Mouse (Mus musculus) liver, adult 2 months (tissue): ENCODE results near the gene E2f1. TPM values are rescaled to one million over a fixed set of nuclear protein-coding genes. Genes with fewer than 3 reads are reported as not detected.

ENCODE experiments used
- DNase-seq: peaks from one replicate; pipeline ENCODE4 v3.0.0-alpha.2; 2011; ENCODE audit warnings: low read depth, low spot score; ENCODE audit errors: extremely low read depth
- H3K27ac ChIP-seq: fragments of 200-500 bp; replicated peaks from 2 replicates; pipeline ENCODE4 v1.5.1; 2012; ENCODE audit warnings: low read depth, mild to moderate bottlenecking, control low read depth, inconsistent platforms, low read length; ENCODE audit not compliant: insufficient read depth
- H3K27me3 ChIP-seq: fragments of 200-500 bp; 2 replicates; pipeline ENCODE4 v1.6.1; 2012; ENCODE audit warnings: mild to moderate bottlenecking, moderate library complexity, low read length, inconsistent platforms; ENCODE audit not compliant: control insufficient read depth, insufficient read depth
- H3K36me3 ChIP-seq: fragments of 200-500 bp; 2 replicates; pipeline ENCODE4 v1.6.1; 2012; ENCODE audit warnings: low read length, inconsistent platforms; ENCODE audit not compliant: control insufficient read depth, insufficient read depth
- H3K4me1 ChIP-seq: fragments of 200-500 bp; 2 replicates; pipeline ENCODE4 v1.6.1; 2011; ENCODE audit warnings: low read length; ENCODE audit not compliant: control insufficient read depth, insufficient read depth
- H3K4me3 ChIP-seq: fragments of 200-500 bp; 2 replicates; pipeline ENCODE4 v1.5.1; 2011; ENCODE audit warnings: low read depth, mild to moderate bottlenecking, control low read depth, low read length, moderate library complexity; ENCODE audit not compliant: insufficient read depth
- H3K79me2 ChIP-seq: fragments of 200-500 bp; 2 replicates; pipeline ENCODE4 v1.6.1; 2012; ENCODE audit warnings: inconsistent platforms, mild to moderate bottlenecking, low read length, moderate library complexity; ENCODE audit not compliant: control insufficient read depth, insufficient read depth
- H3K9ac ChIP-seq: fragments of 200-500 bp; 2 replicates; pipeline ENCODE4 v1.6.1; 2012; ENCODE audit warnings: low read depth, mild to moderate bottlenecking, control low read depth, inconsistent platforms, low read length
- CTCF ChIP-seq: fragments of 200-500 bp; IDR thresholded peaks from 2 replicates; pipeline ENCODE4 v1.5.1; 2011; ENCODE audit warnings: low read depth, low read length, control low read depth
- POLR2A ChIP-seq: fragments of 200-500 bp; IDR thresholded peaks from 2 replicates; pipeline ENCODE4 v1.6.1; 2011; ENCODE audit warnings: low read length, control low read depth; ENCODE audit not compliant: insufficient read depth; ENCODE audit errors: extremely low read depth
- WGBS: fragments of 180-500 bp; shearing (Covaris S2); methylation state at CpG from one replicate; pipeline ENCODE4 v1.1.7; 2018; 5-methylcytosine and 5-hydroxymethylcytosine counted together
- polyA plus RNA-seq: library from polyadenylated mRNA; depleted of rRNA; stranded (reverse); fragments of >200 nt; gene quantifications from 2 replicates; pipeline ENCODE4 v1.2.3, GENCODE M21; 2012
- total RNA-seq: library from RNA; depleted of rRNA; stranded (reverse); fragments of >200 nt; gene quantifications from 2 replicates; pipeline ENCODE4 v1.2.3, GENCODE M21; 2014

Gene E2f1
- total and polyA plus RNA-seq, 2 experiments = 1.1 to 2.4 TPM

GRCm38 (mm10) chr2:154609050-154609767 lies 39.5 kb upstream of the E2f1 start:
- no peaks in the 10 kb centered on the region for H3K36me3 ChIP-seq
- peak overlapping the region; percentile 3 for H3K27ac ChIP-seq
- no peaks in the 10 kb centered on the region for H3K79me2 ChIP-seq
- H3K4me1 ChIP-seq = peaks cover 26% of the 10 kb centered on the region
- 15% methylated on average over 10 of the region's 10 CpGs for WGBS
- TF ChIP-seq CTCF (no peak), POLR2A (no peak)
- H3K9ac ChIP-seq = no peak overlapping the region
- H3K27me3 ChIP-seq = no peaks in the 10 kb centered on the region
- DNase-seq = peak; percentile 89
- H3K4me3 ChIP-seq = no peak overlapping the region

- Histone ChIP-seq H3K27me3 (no peaks in the 10 kb centered on the region), H3K36me3 (no peaks in the 10 kb centered on the region), H3K79me2 (peaks cover 5% of the 10 kb centered on the region; the same call in 1 of the 2 replicates), H3K9ac (no peak overlapping the region), H3K27ac (no peak overlapping the region), H3K4me1 (peaks cover 26% of the 10 kb centered on the region), H3K4me3 (no peak overlapping the region)
- TF ChIP-seq CTCF (no peak), POLR2A (no peak)
- 22% methylated on average over 1 of the region's 1 CpGs for WGBS
- DNase-seq = peak; percentile 84
Measured at GRCm38 (mm10) chr2:154606965-154607364, 37.3 kb upstream of the E2f1 start.

DNA sequence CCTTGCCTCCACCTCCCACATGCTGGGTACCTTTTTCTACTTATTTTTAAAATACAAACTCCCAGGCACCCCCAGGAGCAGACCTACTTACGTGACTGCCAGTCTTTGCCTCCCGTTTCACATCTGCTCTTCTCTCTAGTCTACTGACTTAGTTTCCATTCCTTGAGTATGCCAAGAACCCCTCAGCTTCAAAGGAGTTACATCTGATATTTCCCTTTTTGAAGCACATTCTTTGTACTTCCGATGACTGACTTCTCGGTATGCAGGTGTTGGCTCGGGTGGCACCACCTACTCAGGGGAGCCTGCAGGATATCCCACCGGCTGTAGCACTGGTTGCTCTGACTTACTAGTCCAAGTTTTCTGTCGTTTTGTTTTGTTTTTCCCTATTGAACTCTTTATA lies 34.5 kb upstream of the E2f1 start:
- WGBS = 11% methylated on average over 7 of the region's 7 CpGs
- Histone ChIP-seq H3K36me3 (peaks cover 10% of the 10 kb centered on the region; the same call in 1 of the 2 replicates), H3K4me1 (peaks cover 27% of the 10 kb centered on the region), H3K27me3 (no peaks in the 10 kb centered on the region), H3K4me3 (peak overlapping the region; percentile 8; the same call in 1 of the 2 replicates), H3K79me2 (peaks cover 12% of the 10 kb centered on the region; the same call in 1 of the 2 replicates), H3K27ac (peak overlapping the region; percentile 75), H3K9ac (peak overlapping the region; percentile 39)
- TF ChIP-seq CTCF = no peak
- no peak for TF ChIP-seq POLR2A
- DNase-seq = no peak

- Histone ChIP-seq H3K79me2 (peaks cover 15% of the 10 kb centered on the region; the same call in 1 of the 2 replicates), H3K27me3 (no peaks in the 10 kb centered on the region), H3K4me3 (peak within 1 kb of the TSS; percentile 97), H3K9ac (peak within 1 kb of the TSS; percentile 98), H3K36me3 (peaks cover 13% of the 10 kb centered on the region; the same call in 1 of the 2 replicates), H3K27ac (peak within 1 kb of the TSS; percentile 99), H3K4me1 (peaks cover 25% of the 10 kb centered on the region)
- WGBS = under 1% methylated on average over 13 of the region's 13 CpGs
- DNase-seq = peak; percentile 100
- TF ChIP-seq CTCF (no peak), POLR2A (no peak)
Measured at GRCm38 (mm10) chr2:154603638-154604153, 34.0 kb upstream of the E2f1 start, which contains the start of gene Pxmp4. Gene Pxmp4 (minus strand): TSS chr2:154603708.

- peak overlapping the region; percentile 99 for H3K27ac ChIP-seq
- TF ChIP-seq POLR2A (peak; percentile 97), CTCF (no peak)
- H3K36me3 ChIP-seq = peaks cover 13% of the 10 kb centered on the region; the same call in 1 of the 2 replicates
- H3K4me1 ChIP-seq = peaks cover 25% of the 10 kb centered on the region
- DNase-seq = peak; percentile 94
- peak overlapping the region; percentile 97 for H3K4me3 ChIP-seq
- peak overlapping the region; percentile 98 for H3K9ac ChIP-seq
- no peaks in the 10 kb centered on the region for H3K27me3 ChIP-seq
- WGBS = 2% methylated on average over 22 of the region's 22 CpGs
- peaks cover 15% of the 10 kb centered on the region; the same call in 1 of the 2 replicates for H3K79me2 ChIP-seq
Measured at GRCm38 (mm10) chr2:154603007-154603637, 33.4 kb upstream of the E2f1 start.
